Mouse (Mus musculus): ENCODE results near the gene Mlkl. TPM values are rescaled to one million over a fixed set of nuclear protein-coding genes. Genes with fewer than 3 reads are reported as not detected.

Mlkl gene
- 1.8 and 2.2 TPM in 2 replicates for polyA plus RNA-seq (2015; fragmentation: Nextera tagmentation; extraction: Ambion mirVana)

GRCm38 (mm10) chr8:111337890-111338347, at the start of gene Mlkl:
Gene Mlkl, minus strand, starts transcription at chr8:111338177.
- 0 out of 2 replicates have a peak, but pooled peaks have one; percentile 33 for ATAC-seq (replicated peaks; ENCODE audit: low FRiP score)

GRCm38 (mm10) chr8:111385915-111386314, 47.9 kb upstream of the Mlkl start:
- WGBS = 61% methylated on average over 9 of the region's 9 CpGs
- ATAC-seq (replicated peaks; ENCODE audit: low FRiP score) = no peak

More at GRCm38 (mm10) chr8:111337890-111338347, at the start of gene Mlkl:
- peaks cover 12% of the 10 kb centered on the region for H3K4me1 ChIP-seq
- no peaks in the 10 kb centered on the region for H3K9me3 ChIP-seq (replicated peaks)
- 0 out of 2 replicates have a peak within 1 kb of the TSS, but pooled peaks have one; percentile 9 for H3K27ac ChIP-seq
- peak within 1 kb of the TSS; percentile 52 for H3K4me3 ChIP-seq (replicated peaks)
- WGBS = under 1% methylated on average over 29 of the region's 29 CpGs
- H3K4me2 ChIP-seq = peak within 1 kb of the TSS; percentile 92
- no peaks in the 10 kb centered on the region for H3K36me3 ChIP-seq
- peak within 1 kb of the TSS; percentile 44; the same call in 1 of the 2 replicates for H3K9ac ChIP-seq
- H3K27me3 ChIP-seq = 0 out of 2 replicates have a peak, but pooled peaks cover 2% of the 10 kb centered on the region

GRCm38 (mm10) chr8:111384628-111385027, 46.7 kb upstream of the Mlkl start:
- Histone ChIP-seq H3K4me1 (peaks cover 14% of the 10 kb centered on the region), H3K27me3 (peaks cover 6% of the 10 kb centered on the region; the same call in 1 of the 2 replicates), H3K4me3 (replicated peaks) (no peak overlapping the region), H3K4me2 (no peak overlapping the region), H3K36me3 (no peaks in the 10 kb centered on the region), H3K9ac (no peak overlapping the region), H3K9me3 (replicated peaks) (no peaks in the 10 kb centered on the region), H3K27ac (no peak overlapping the region)
- WGBS = 37% methylated on average over 2 of the region's 2 CpGs
- ATAC-seq (replicated peaks; ENCODE audit: low FRiP score) = peak; percentile 79; the same call in 1 of the 2 replicates

More at GRCm38 (mm10) chr8:111385915-111386314, 47.9 kb upstream of the Mlkl start:
- H3K4me1 ChIP-seq = peaks cover 10% of the 10 kb centered on the region
- no peaks in the 10 kb centered on the region for H3K36me3 ChIP-seq
- no peak overlapping the region for H3K4me2 ChIP-seq
- no peak overlapping the region for H3K27ac ChIP-seq
- peaks cover 12% of the 10 kb centered on the region for H3K27me3 ChIP-seq
- H3K9me3 ChIP-seq (replicated peaks) = no peaks in the 10 kb centered on the region
- H3K9ac ChIP-seq = no peak overlapping the region
- no peak overlapping the region for H3K4me3 ChIP-seq (replicated peaks)

GRCm38 (mm10) chr8:111375192-111375591, 37.2 kb upstream of the Mlkl start:
- no peak for ATAC-seq (replicated peaks; ENCODE audit: low FRiP score)
- no peak overlapping the region for H3K4me3 ChIP-seq (replicated peaks)
- H3K9me3 ChIP-seq (replicated peaks) = no peaks in the 10 kb centered on the region
- H3K27ac ChIP-seq = no peak overlapping the region
- peaks cover 7% of the 10 kb centered on the region; the same call in 1 of the 2 replicates for H3K4me1 ChIP-seq
- 50% methylated on average over 6 of the region's 6 CpGs for whole genome bisulfite sequencing
- no peaks in the 10 kb centered on the region for H3K36me3 ChIP-seq
- H3K27me3 ChIP-seq = no peaks in the 10 kb centered on the region
- H3K9ac ChIP-seq = no peak overlapping the region
- no peak overlapping the region for H3K4me2 ChIP-seq

GRCm38 (mm10) chr8:111369711-111370110, 31.7 kb upstream of the Mlkl start:
- Histone ChIP-seq H3K4me1 (peaks cover 7% of the 10 kb centered on the region; the same call in 1 of the 2 replicates), H3K9ac (no peak overlapping the region), H3K36me3 (no peaks in the 10 kb centered on the region), H3K27me3 (no peaks in the 10 kb centered on the region), H3K27ac (no peak overlapping the region), H3K4me2 (no peak overlapping the region), H3K9me3 (replicated peaks) (no peaks in the 10 kb centered on the region), H3K4me3 (replicated peaks) (no peak overlapping the region)
- WGBS = 84% methylated on average over 9 of the region's 9 CpGs
- no peak for ATAC-seq (replicated peaks; ENCODE audit: low FRiP score)

GRCm38 (mm10) chr8:111367350-111367749, 29.4 kb upstream of the Mlkl start:
- WGBS = 78% methylated on average over 8 of the region's 8 CpGs
- Histone ChIP-seq H3K4me3 (replicated peaks) (no peak overlapping the region), H3K27me3 (no peaks in the 10 kb centered on the region), H3K27ac (no peak overlapping the region), H3K9ac (no peak overlapping the region), H3K36me3 (no peaks in the 10 kb centered on the region), H3K4me1 (peaks cover 7% of the 10 kb centered on the region; the same call in 1 of the 2 replicates), H3K9me3 (replicated peaks) (no peaks in the 10 kb centered on the region), H3K4me2 (peak overlapping the region; percentile 37)
- ATAC-seq (replicated peaks; ENCODE audit: low FRiP score) = no peak

- H3K9me3 ChIP-seq (replicated peaks) = no peaks in the 10 kb centered on the region
- no peak overlapping the region for H3K4me3 ChIP-seq (replicated peaks)
- WGBS = 38% methylated on average over 14 of the region's 14 CpGs
- peak overlapping the region; percentile 37 for H3K4me2 ChIP-seq
- H3K27me3 ChIP-seq = no peaks in the 10 kb centered on the region
- no peak overlapping the region for H3K9ac ChIP-seq
- H3K4me1 ChIP-seq = peaks cover 7% of the 10 kb centered on the region; the same call in 1 of the 2 replicates
- H3K27ac ChIP-seq = no peak overlapping the region
- no peaks in the 10 kb centered on the region for H3K36me3 ChIP-seq
- ATAC-seq (replicated peaks; ENCODE audit: low FRiP score) = no peak
Observed at GRCm38 (mm10) chr8:111366610-111367234, 28.7 kb upstream of the Mlkl start.

GRCm38 (mm10) chr8:111363489-111363888, 25.5 kb upstream of the Mlkl start:
- H3K4me1 ChIP-seq = peaks cover 15% of the 10 kb centered on the region
- H3K9ac ChIP-seq = no peak overlapping the region
- no peaks in the 10 kb centered on the region for H3K9me3 ChIP-seq (replicated peaks)
- H3K27me3 ChIP-seq = no peaks in the 10 kb centered on the region
- H3K36me3 ChIP-seq = no peaks in the 10 kb centered on the region
- 77% methylated on average over 8 of the region's 8 CpGs for WGBS
- no peak for ATAC-seq (replicated peaks; ENCODE audit: low FRiP score)
- no peak overlapping the region for H3K27ac ChIP-seq
- no peak overlapping the region for H3K4me2 ChIP-seq
- H3K4me3 ChIP-seq (replicated peaks) = no peak overlapping the region

GRCm38 (mm10) chr8:111360579-111361209, 22.7 kb upstream of the Mlkl start:
- ATAC-seq (replicated peaks; ENCODE audit: low FRiP score) = peak; percentile 25; the same call in 1 of the 2 replicates
- Histone ChIP-seq H3K36me3 (no peaks in the 10 kb centered on the region), H3K4me1 (peaks cover 7% of the 10 kb centered on the region), H3K9ac (no peak overlapping the region), H3K27me3 (no peaks in the 10 kb centered on the region; the same call in 1 of the 2 replicates), H3K27ac (0 out of 2 replicates have a peak overlapping the region, but pooled peaks have one; percentile 37), H3K9me3 (replicated peaks) (no peaks in the 10 kb centered on the region), H3K4me3 (replicated peaks) (no peak overlapping the region), H3K4me2 (no peak overlapping the region)
- WGBS = 57% methylated on average over 7 of the region's 7 CpGs

GRCm38 (mm10) chr8:111359936-111360335, 22.0 kb upstream of the Mlkl start:
- H3K36me3 ChIP-seq = no peaks in the 10 kb centered on the region
- H3K9ac ChIP-seq = no peak overlapping the region
- no peak overlapping the region for H3K27ac ChIP-seq
- ATAC-seq (replicated peaks; ENCODE audit: low FRiP score) = no peak
- 77% methylated on average over 5 of the region's 5 CpGs for WGBS
- peaks cover 7% of the 10 kb centered on the region for H3K4me1 ChIP-seq
- no peaks in the 10 kb centered on the region; the same call in 1 of the 2 replicates for H3K27me3 ChIP-seq
- H3K9me3 ChIP-seq (replicated peaks) = no peaks in the 10 kb centered on the region
- H3K4me2 ChIP-seq = no peak overlapping the region
- H3K4me3 ChIP-seq (replicated peaks) = no peak overlapping the region

GRCm38 (mm10) chr8:111358905-111359304, 20.9 kb upstream of the Mlkl start:
- Histone ChIP-seq H3K36me3 (no peaks in the 10 kb centered on the region), H3K4me1 (peaks cover 7% of the 10 kb centered on the region), H3K27ac (no peak overlapping the region), H3K27me3 (no peaks in the 10 kb centered on the region; the same call in 1 of the 2 replicates), H3K9me3 (replicated peaks) (no peaks in the 10 kb centered on the region), H3K4me2 (no peak overlapping the region), H3K4me3 (replicated peaks) (no peak overlapping the region), H3K9ac (no peak overlapping the region)
- no peak for ATAC-seq (replicated peaks; ENCODE audit: low FRiP score)
- WGBS = 67% methylated on average over 1 of the region's 1 CpGs

- peaks cover 7% of the 10 kb centered on the region for H3K4me1 ChIP-seq
- H3K27me3 ChIP-seq = no peaks in the 10 kb centered on the region; the same call in 1 of the 2 replicates
- no peak overlapping the region for H3K27ac ChIP-seq
- 83% methylated on average over 4 of the region's 4 CpGs for WGBS
- no peak overlapping the region for H3K4me2 ChIP-seq
- no peaks in the 10 kb centered on the region for H3K9me3 ChIP-seq (replicated peaks)
- no peak for ATAC-seq (replicated peaks; ENCODE audit: low FRiP score)
- no peaks in the 10 kb centered on the region for H3K36me3 ChIP-seq
- no peak overlapping the region for H3K9ac ChIP-seq
- no peak overlapping the region for H3K4me3 ChIP-seq (replicated peaks)
Observed at GRCm38 (mm10) chr8:111357433-111357832, 19.5 kb upstream of the Mlkl start.
